Mouse (Mus musculus) heart, adult 8-10 months (tissue): ENCODE data around the gene Flrt1. TPM values are rescaled to one million over a fixed set of nuclear protein-coding genes. Genes with fewer than 3 reads are reported as not detected.

Experiments
- total RNA-seq, 4 experiments: library from RNA; stranded (reverse); gene quantifications; 2 replicates each; pipeline ENCODE4 v1.2.4; 2022

The Flrt1 gene
- total RNA-seq, 4 experiments from 2014 or later = 0.92 to 2.0 (median 1.4) TPM

Other genes starting within 250 kb of the Flrt1 start
- under 1 TPM; 0.44 to 0.89 (median 0.66) TPM for gene Ccdc88b, start 247.5 kb downstream of the Flrt1 start, total RNA-seq
- gene Trmt112, start 196.0 kb downstream of the Flrt1 start, total RNA-seq = 10 to 100 TPM; 29.9 to 49.7 (median 39.7) TPM
- gene Prdx5, start 195.6 kb downstream of the Flrt1 start, total RNA-seq = 100 to 1,000 TPM; 620 to 842 (median 766) TPM
- gene Esrra, start 183.9 kb downstream of the Flrt1 start, total RNA-seq = 100 to 1,000 TPM; 153 to 180 (median 168) TPM
- gene Catsperz, start 180.3 kb downstream of the Flrt1 start, total RNA-seq = not detected
- gene Kcnk4, start 171.2 kb downstream of the Flrt1 start, total RNA-seq = not detected
- 10 to 100 TPM; 19.5 to 23.8 (median 21.3) TPM for gene Bad, start 163.9 kb downstream of the Flrt1 start, total RNA-seq
- 10 to 100 TPM; 33.4 to 37.4 (median 35.7) TPM for gene Gpr137, start 163.2 kb downstream of the Flrt1 start, total RNA-seq
- gene Ppp1r14b, start 130.8 kb downstream of the Flrt1 start, total RNA-seq = 100 to 1,000 TPM in 1 of 4 experiments, 10 to 100 TPM in 3; 75.4 to 112 (median 91.3) TPM
- gene Plcb3, start 129.3 kb downstream of the Flrt1 start, total RNA-seq = 10 to 100 TPM; 15.6 to 16.2 (median 15.6) TPM
- 10 to 100 TPM; 17.2 to 23.1 (median 20.9) TPM for gene Fkbp2, start 125.2 kb downstream of the Flrt1 start, total RNA-seq
- 100 to 1,000 TPM; 488 to 525 (median 495) TPM for gene Vegfb, start 118.1 kb downstream of the Flrt1 start, total RNA-seq
- gene Dnajc4, start 113.2 kb downstream of the Flrt1 start, total RNA-seq = 10 to 100 TPM; 48.7 to 62.9 (median 53.7) TPM
- 10 to 100 TPM; 26.8 to 34.4 (median 29.9) TPM for gene Nudt22, start 109.6 kb downstream of the Flrt1 start, total RNA-seq
- 10 to 100 TPM; 26.1 to 30.5 (median 27.3) TPM for gene Trpt1, start 109.6 kb downstream of the Flrt1 start, total RNA-seq
- gene Fermt3, start 86.3 kb downstream of the Flrt1 start, total RNA-seq = 1 to 10 TPM; 3.3 to 9.6 (median 4.4) TPM
- gene Stip1, start 65.8 kb downstream of the Flrt1 start, total RNA-seq = 100 to 1,000 TPM in 3 of 4 experiments, 10 to 100 TPM in 1; 96.7 to 125 (median 109) TPM
- 100 to 1,000 TPM; 318 to 340 (median 328) TPM for gene Macrod1, start 48.9 kb downstream of the Flrt1 start, total RNA-seq
- 10 to 100 TPM; 62.2 to 71.6 (median 68.0) TPM for gene Otub1, start 100.6 kb upstream of the Flrt1 start, total RNA-seq
- gene Cox8a, start 111.9 kb upstream of the Flrt1 start, total RNA-seq = 100 to 1,000 TPM; 406 to 459 (median 432) TPM
- 10 to 100 TPM; 11.7 to 21.1 (median 17.1) TPM for gene Naa40, start 135.5 kb upstream of the Flrt1 start, total RNA-seq
- gene Rcor2, start 161.6 kb upstream of the Flrt1 start, total RNA-seq = 10 to 100 TPM in 1 of 4 experiments, 1 to 10 TPM in 3; 5.5 to 12.7 (median 7.3) TPM
- 10 to 100 TPM; 44.5 to 54.2 (median 47.1) TPM for gene Mark2, start 236.1 kb upstream of the Flrt1 start, total RNA-seq